Mouse (Mus musculus): ENCODE data around the gene Llgl2.

DNA sequence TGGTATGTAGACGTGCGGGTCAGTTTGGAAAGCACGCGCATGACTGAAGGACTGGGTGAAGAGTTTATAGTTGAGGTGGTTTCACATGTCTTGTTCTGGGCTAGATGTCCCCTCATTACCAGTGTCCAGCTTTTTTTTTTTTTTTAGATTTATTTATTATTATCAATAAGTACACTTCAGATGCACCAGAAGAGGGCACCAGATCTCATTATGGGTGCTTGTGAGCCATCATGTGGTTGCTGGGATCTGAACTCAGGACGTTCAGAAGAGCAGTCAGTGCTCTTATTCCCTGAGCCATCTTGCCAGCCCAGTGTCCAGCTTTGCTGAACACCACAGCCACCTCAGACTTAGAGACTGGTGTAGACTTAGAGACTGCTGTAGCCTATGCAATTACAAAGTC lies 6.5 kb upstream of the Llgl2 start:
- peak; percentile 24 for TF ChIP-seq CTCF (IDR thresholded peaks at IDR 0.05)
- no peak for TF ChIP-seq EP300 (IDR thresholded peaks at IDR 0.05)
